ENCODE assay signal across 12 mouse cellular contexts in the genomic region with DNA sequence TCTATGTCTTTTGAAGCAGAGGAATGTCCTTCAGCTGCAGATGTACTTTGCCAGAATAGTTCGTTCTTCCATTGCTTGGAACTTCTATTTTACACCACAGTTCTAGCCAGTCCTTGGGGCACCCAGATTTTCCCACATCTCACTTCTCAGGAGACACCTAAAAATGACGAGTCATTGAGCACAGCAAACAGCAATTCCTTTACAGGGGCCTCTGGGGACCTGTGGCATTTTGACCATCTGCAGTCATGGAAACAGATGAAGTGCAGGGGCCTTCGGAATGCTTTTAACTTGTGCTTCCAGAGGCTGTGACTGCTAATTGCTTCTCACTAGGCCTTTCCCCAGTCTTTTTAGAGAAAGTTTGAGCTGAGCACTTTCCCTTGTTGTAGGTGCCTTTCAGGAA.
DNase-seq lines count a peak whose midpoint lies in the region; ATAC-seq and TF ChIP-seq lines count a peak whose summit lies in the region.
"Had no signal": no experiment of that assay in that cellular context is flagged by ENCODE, and none has a peak within 500 bp of the region (broad histone marks: within the 10 kb centered on the region; RNA-seq: fewer than 3 reads in every experiment).

No protein-coding gene starts in this region.

- no peak for DNase-seq in heart, embryonic 10.5 days (ENCODE audit: low spot score)
- DNase-seq in heart, adult 8-10 months (ENCODE audit: low spot score) = no peak
- peak; percentile 10 for DNase-seq in R1 (ENCODE audit: low read depth, low spot score)
- DNase-seq in midbrain, embryonic 14.5 days = peak; percentile 53
- DNase-seq in liver, postnatal 0 days = no peak
- no peak for DNase-seq in adrenal gland, postnatal 14 days
- DNase-seq: heart, postnatal 10 days; kidney, adult 2 months had no signal

- H3K9ac ChIP-seq in forebrain, embryonic 15.5 days (replicated peaks) = no peak overlapping the region
- no peak overlapping the region for H3K9ac ChIP-seq in midbrain, embryonic 14.5 days (replicated peaks; ENCODE audit: low read length)
- H3K9ac ChIP-seq in liver, postnatal 0 days (replicated peaks) = no peak overlapping the region
- H3K9ac ChIP-seq in intestine, embryonic 16.5 days (ENCODE audit: low read depth, low read length) = no peak overlapping the region
- H3K9ac ChIP-seq: embryonic facial prominence, embryonic 15.5 days had no signal

- no peaks in the 10 kb centered on the region for H3K36me3 ChIP-seq in heart, embryonic 10.5 days
- H3K36me3 ChIP-seq in forebrain, embryonic 15.5 days = no peaks in the 10 kb centered on the region
- H3K36me3 ChIP-seq in midbrain, embryonic 14.5 days (ENCODE audit: control insufficient read depth, insufficient read depth, low read length) = no peaks in the 10 kb centered on the region
- H3K36me3 ChIP-seq in liver, postnatal 0 days (replicated peaks; ENCODE audit: insufficient read depth, low read length) = no peaks in the 10 kb centered on the region
- H3K36me3 ChIP-seq in intestine, embryonic 16.5 days (ENCODE audit: control insufficient read depth, insufficient read depth, low read length) = no peaks in the 10 kb centered on the region
- H3K36me3 ChIP-seq: embryonic facial prominence, embryonic 15.5 days had no signal

- WGBS in heart, embryonic 10.5 days = 13% methylated on average over 3 of the region's 3 CpGs
- 10% methylated on average over 3 of the region's 3 CpGs for WGBS in forebrain, embryonic 15.5 days
- 25% methylated on average over 3 of the region's 3 CpGs for WGBS in midbrain, embryonic 14.5 days
- 42% methylated on average over 3 of the region's 3 CpGs for WGBS in liver, postnatal 0 days (ENCODE audit: insufficient replicate concordance)
- WGBS in intestine, embryonic 16.5 days = 36% methylated on average over 3 of the region's 3 CpGs

- H3K9me3 ChIP-seq in heart, embryonic 10.5 days = no peaks in the 10 kb centered on the region
- H3K9me3 ChIP-seq in forebrain, embryonic 15.5 days = no peaks in the 10 kb centered on the region
- no peaks in the 10 kb centered on the region for H3K9me3 ChIP-seq in midbrain, embryonic 14.5 days (ENCODE audit: control insufficient read depth, low read length)
- H3K9me3 ChIP-seq in liver, postnatal 0 days (ENCODE audit: low read length) = no peaks in the 10 kb centered on the region
- no peaks in the 10 kb centered on the region for H3K9me3 ChIP-seq in intestine, embryonic 16.5 days (ENCODE audit: control insufficient read depth, low read length)
- H3K9me3 ChIP-seq: embryonic facial prominence, embryonic 15.5 days had no signal

- H3K4me3 ChIP-seq in heart, embryonic 10.5 days = no peak overlapping the region
- no peak overlapping the region for H3K4me3 ChIP-seq in forebrain, embryonic 15.5 days
- no peak overlapping the region for H3K4me3 ChIP-seq in midbrain, embryonic 14.5 days (replicated peaks; ENCODE audit: low read depth, low read length)
- no peak overlapping the region for H3K4me3 ChIP-seq in liver, postnatal 0 days (ENCODE audit: low read depth, low read length)
- H3K4me3 ChIP-seq in intestine, embryonic 16.5 days (ENCODE audit: low read length) = no peak overlapping the region
- H3K4me3 ChIP-seq: embryonic facial prominence, embryonic 15.5 days had no signal

- H3K27ac ChIP-seq in heart, embryonic 10.5 days = peak overlapping the region; percentile 53
- 0 out of 2 replicates have a peak overlapping the region, but pooled peaks have one; percentile 14 for H3K27ac ChIP-seq in forebrain, embryonic 15.5 days (replicated peaks)
- no peak overlapping the region for H3K27ac ChIP-seq in midbrain, embryonic 14.5 days (replicated peaks; ENCODE audit: low read depth, low read length)
- H3K27ac ChIP-seq in liver, postnatal 0 days (ENCODE audit: low read depth) = no peak overlapping the region
- H3K27ac ChIP-seq in intestine, embryonic 16.5 days (ENCODE audit: low read length) = no peak overlapping the region
- H3K27ac ChIP-seq: embryonic facial prominence, embryonic 15.5 days had no signal

- no peak for TF ChIP-seq EP300 in liver, postnatal 0 days (IDR thresholded peaks at IDR 0.05; ENCODE audit: low read depth)

- H3K27me3 ChIP-seq in heart, embryonic 10.5 days (ENCODE audit: insufficient read depth, poor library complexity, severe bottlenecking) = no peaks in the 10 kb centered on the region
- H3K27me3 ChIP-seq in forebrain, embryonic 15.5 days = no peaks in the 10 kb centered on the region
- H3K27me3 ChIP-seq in midbrain, embryonic 14.5 days (ENCODE audit: control insufficient read depth, insufficient read depth, low read length) = no peaks in the 10 kb centered on the region
- no peaks in the 10 kb centered on the region for H3K27me3 ChIP-seq in liver, postnatal 0 days (ENCODE audit: insufficient read depth, low read length)
- H3K27me3 ChIP-seq in intestine, embryonic 16.5 days (replicated peaks; ENCODE audit: control insufficient read depth, insufficient read depth, low read length) = no peaks in the 10 kb centered on the region
- H3K27me3 ChIP-seq: embryonic facial prominence, embryonic 15.5 days had no signal

- H3K4me2 ChIP-seq in forebrain, embryonic 15.5 days (replicated peaks) = no peak overlapping the region
- no peak overlapping the region for H3K4me2 ChIP-seq in midbrain, embryonic 14.5 days (ENCODE audit: low read length)
- H3K4me2 ChIP-seq in liver, postnatal 0 days (ENCODE audit: low read depth, low read length) = no peak overlapping the region
- no peak overlapping the region for H3K4me2 ChIP-seq in intestine, embryonic 16.5 days (ENCODE audit: low read depth, low read length)
- H3K4me2 ChIP-seq: embryonic facial prominence, embryonic 15.5 days; liver, embryonic 11.5 days had no signal

- H3K4me1 ChIP-seq in heart, embryonic 10.5 days = peaks cover 19% of the 10 kb centered on the region
- peaks cover 12% of the 10 kb centered on the region for H3K4me1 ChIP-seq in forebrain, embryonic 15.5 days
- H3K4me1 ChIP-seq in midbrain, embryonic 14.5 days (ENCODE audit: control insufficient read depth, insufficient read depth, low read length) = peaks cover 13% of the 10 kb centered on the region
- no peaks in the 10 kb centered on the region for H3K4me1 ChIP-seq in liver, postnatal 0 days (ENCODE audit: insufficient read depth)
- 0 out of 2 replicates have a peak, but pooled peaks cover 3% of the 10 kb centered on the region for H3K4me1 ChIP-seq in intestine, embryonic 16.5 days (ENCODE audit: control insufficient read depth, insufficient read depth, low read length)

- ATAC-seq in forebrain, embryonic 15.5 days (replicated peaks) = no peak
- ATAC-seq in midbrain, embryonic 14.5 days (ENCODE audit: low FRiP score, low TSS enrichment) = no peak
- no peak for ATAC-seq in liver, postnatal 0 days
- no peak for ATAC-seq in intestine, embryonic 16.5 days

- no peak for TF ChIP-seq CTCF in liver, postnatal 0 days (IDR thresholded peaks at IDR 0.05; ENCODE audit: low read depth)

Comparison
In these comparisons a context has a peak if more than half of its experiments do, and no peak if none do; other contexts are left out.
1. DNase-seq: peak in R1 (single experiment) and midbrain, embryonic 14.5 days (single experiment); none in heart, embryonic 10.5 days (single experiment), heart, adult 8-10 months (single experiment), liver, postnatal 0 days (single experiment) and adrenal gland, postnatal 14 days (single experiment).
2. H3K27ac ChIP-seq: peak in heart, embryonic 10.5 days (single experiment) and forebrain, embryonic 15.5 days (single experiment); none in midbrain, embryonic 14.5 days (single experiment), liver, postnatal 0 days (single experiment) and intestine, embryonic 16.5 days (single experiment).